ENCODE assay signal across 31 mouse cellular contexts in genomic region chr3:33312230-33312825, GRCm38 (mm10).
DNase-seq lines count a peak whose midpoint lies in the region; ATAC-seq and TF ChIP-seq lines count a peak whose summit lies in the region.
"Had no signal": no experiment of that assay in that cellular context is flagged by ENCODE, and none has a peak within 500 bp of the region (broad histone marks: within the 10 kb centered on the region; RNA-seq: fewer than 3 reads in every experiment).

No protein-coding gene starts in this region.

- H3K36me3 ChIP-seq in embryonic facial prominence, embryonic 14.5 days (ENCODE audit: control insufficient read depth, insufficient read depth, low read length): no peaks in the 10 kb centered on the region
- H3K36me3 ChIP-seq in embryonic facial prominence, embryonic 10.5 days (replicated peaks): no peaks in the 10 kb centered on the region
- no peaks in the 10 kb centered on the region for H3K36me3 ChIP-seq in hindbrain, embryonic 13.5 days
- no peaks in the 10 kb centered on the region for H3K36me3 ChIP-seq in hindbrain, embryonic 11.5 days (ENCODE audit: control insufficient read depth, insufficient read depth, low read length)
- H3K36me3 ChIP-seq in midbrain, embryonic 14.5 days (ENCODE audit: control insufficient read depth, insufficient read depth, low read length): no peaks in the 10 kb centered on the region
- no peaks in the 10 kb centered on the region for H3K36me3 ChIP-seq in midbrain, embryonic 15.5 days (replicated peaks)
- H3K36me3 ChIP-seq in forebrain, postnatal 0 days (ENCODE audit: insufficient read depth): no peaks in the 10 kb centered on the region
- H3K36me3 ChIP-seq: embryonic facial prominence, embryonic 13.5 days; limb, embryonic 13.5 days; lung, embryonic 15.5 days; midbrain, embryonic 10.5 days had no signal

- H3K27ac ChIP-seq in embryonic facial prominence, embryonic 14.5 days (replicated peaks; ENCODE audit: low read depth, low read length): no peak overlapping the region
- no peak overlapping the region for H3K27ac ChIP-seq in embryonic facial prominence, embryonic 10.5 days (replicated peaks)
- H3K27ac ChIP-seq in hindbrain, embryonic 13.5 days: no peak overlapping the region
- no peak overlapping the region for H3K27ac ChIP-seq in hindbrain, embryonic 11.5 days (ENCODE audit: low read depth, low read length)
- no peak overlapping the region for H3K27ac ChIP-seq in midbrain, embryonic 14.5 days (replicated peaks; ENCODE audit: low read depth, low read length)
- H3K27ac ChIP-seq in midbrain, embryonic 15.5 days: no peak overlapping the region
- H3K27ac ChIP-seq in forebrain, postnatal 0 days (ENCODE audit: low read depth, low read length): no peak overlapping the region
- H3K27ac ChIP-seq: embryonic facial prominence, embryonic 13.5 days; gastrocnemius, adult 2 months; hindbrain, embryonic 14.5 days; limb, embryonic 13.5 days; lung, embryonic 15.5 days; midbrain, embryonic 10.5 days; stomach, postnatal 0 days had no signal

- no peak overlapping the region for H3K9ac ChIP-seq in embryonic facial prominence, embryonic 14.5 days (ENCODE audit: low read depth, low read length)
- no peak overlapping the region for H3K9ac ChIP-seq in hindbrain, embryonic 13.5 days
- H3K9ac ChIP-seq in hindbrain, embryonic 11.5 days (ENCODE audit: low read depth, low read length): no peak overlapping the region
- H3K9ac ChIP-seq in midbrain, embryonic 14.5 days (replicated peaks; ENCODE audit: low read length): no peak overlapping the region
- H3K9ac ChIP-seq in midbrain, embryonic 15.5 days: no peak overlapping the region
- H3K9ac ChIP-seq in forebrain, postnatal 0 days: no peak overlapping the region
- H3K9ac ChIP-seq: embryonic facial prominence, embryonic 13.5 days; hindbrain, embryonic 14.5 days; limb, embryonic 13.5 days; lung, embryonic 15.5 days had no signal

- no peak for ATAC-seq in embryonic facial prominence, embryonic 14.5 days (ENCODE audit: low read depth)
- ATAC-seq in hindbrain, embryonic 13.5 days (ENCODE audit: low FRiP score): 0 out of 2 replicates have a peak, but pooled peaks have one; percentile 49
- no peak for ATAC-seq in hindbrain, embryonic 11.5 days (ENCODE audit: low FRiP score)
- ATAC-seq in midbrain, embryonic 14.5 days (ENCODE audit: low FRiP score, low TSS enrichment): 0 out of 2 replicates have a peak, but pooled peaks have one; percentile 8
- no peak for ATAC-seq in midbrain, embryonic 15.5 days (replicated peaks)
- ATAC-seq in forebrain, postnatal 0 days: peak; percentile 82
- ATAC-seq: activated CD4-positive, CD25-positive, alpha-beta regulatory T cell, adult 4 months; intestine, postnatal 0 days had no signal

- TF ChIP-seq CTCF in forebrain, postnatal 0 days (IDR thresholded peaks at IDR 0.05; ENCODE audit: low read depth): no peak

- no peak overlapping the region for H3K4me2 ChIP-seq in embryonic facial prominence, embryonic 14.5 days (ENCODE audit: low read depth, low read length)
- no peak overlapping the region for H3K4me2 ChIP-seq in hindbrain, embryonic 13.5 days
- no peak overlapping the region for H3K4me2 ChIP-seq in hindbrain, embryonic 11.5 days (replicated peaks; ENCODE audit: low read depth, low read length)
- H3K4me2 ChIP-seq in midbrain, embryonic 14.5 days (ENCODE audit: low read length): no peak overlapping the region
- H3K4me2 ChIP-seq in midbrain, embryonic 15.5 days: no peak overlapping the region
- H3K4me2 ChIP-seq in forebrain, postnatal 0 days (ENCODE audit: low read depth): no peak overlapping the region
- H3K4me2 ChIP-seq: embryonic facial prominence, embryonic 13.5 days; heart, embryonic 11.5 days; hindbrain, embryonic 14.5 days; limb, embryonic 13.5 days; liver, embryonic 11.5 days; lung, embryonic 15.5 days had no signal

- H3K9me3 ChIP-seq in embryonic facial prominence, embryonic 14.5 days (ENCODE audit: control insufficient read depth, low read length): no peaks in the 10 kb centered on the region
- H3K9me3 ChIP-seq in embryonic facial prominence, embryonic 10.5 days: no peaks in the 10 kb centered on the region
- H3K9me3 ChIP-seq in hindbrain, embryonic 13.5 days: no peaks in the 10 kb centered on the region
- H3K9me3 ChIP-seq in hindbrain, embryonic 11.5 days (ENCODE audit: control insufficient read depth, low read length): no peaks in the 10 kb centered on the region
- H3K9me3 ChIP-seq in midbrain, embryonic 14.5 days (ENCODE audit: control insufficient read depth, low read length): no peaks in the 10 kb centered on the region
- no peaks in the 10 kb centered on the region for H3K9me3 ChIP-seq in midbrain, embryonic 15.5 days
- no peaks in the 10 kb centered on the region for H3K9me3 ChIP-seq in forebrain, postnatal 0 days (ENCODE audit: low read length)
- H3K9me3 ChIP-seq: embryonic facial prominence, embryonic 13.5 days; limb, embryonic 13.5 days; lung, embryonic 15.5 days; midbrain, embryonic 10.5 days had no signal

- no peaks in the 10 kb centered on the region for H3K27me3 ChIP-seq in embryonic facial prominence, embryonic 14.5 days (replicated peaks; ENCODE audit: control insufficient read depth, insufficient read depth, low read length)
- no peaks in the 10 kb centered on the region for H3K27me3 ChIP-seq in embryonic facial prominence, embryonic 10.5 days (replicated peaks; ENCODE audit: low read depth, poor library complexity, severe bottlenecking)
- no peaks in the 10 kb centered on the region for H3K27me3 ChIP-seq in hindbrain, embryonic 13.5 days
- H3K27me3 ChIP-seq in hindbrain, embryonic 11.5 days (ENCODE audit: control insufficient read depth, insufficient read depth, low read length): no peaks in the 10 kb centered on the region
- no peaks in the 10 kb centered on the region for H3K27me3 ChIP-seq in midbrain, embryonic 14.5 days (ENCODE audit: control insufficient read depth, insufficient read depth, low read length)
- no peaks in the 10 kb centered on the region for H3K27me3 ChIP-seq in midbrain, embryonic 15.5 days (replicated peaks)
- no peaks in the 10 kb centered on the region for H3K27me3 ChIP-seq in forebrain, postnatal 0 days (ENCODE audit: insufficient read depth, low read length)
- H3K27me3 ChIP-seq: CH12.LX; embryonic facial prominence, embryonic 13.5 days; limb, embryonic 13.5 days; lung, embryonic 15.5 days had no signal

- H3K4me3 ChIP-seq in embryonic facial prominence, embryonic 14.5 days (ENCODE audit: low read depth, low read length): no peak overlapping the region
- no peak overlapping the region for H3K4me3 ChIP-seq in embryonic facial prominence, embryonic 10.5 days
- H3K4me3 ChIP-seq in hindbrain, embryonic 13.5 days: no peak overlapping the region
- no peak overlapping the region for H3K4me3 ChIP-seq in hindbrain, embryonic 11.5 days (ENCODE audit: low read depth, low read length)
- no peak overlapping the region for H3K4me3 ChIP-seq in midbrain, embryonic 14.5 days (replicated peaks; ENCODE audit: low read depth, low read length)
- H3K4me3 ChIP-seq in midbrain, embryonic 15.5 days: no peak overlapping the region
- no peak overlapping the region for H3K4me3 ChIP-seq in forebrain, postnatal 0 days (ENCODE audit: low read depth, low read length)
- H3K4me3 ChIP-seq: embryonic facial prominence, embryonic 13.5 days; erythroblast, embryonic 14.5 days; gastrocnemius, adult 2 months; limb, embryonic 13.5 days; lung, embryonic 15.5 days; midbrain, embryonic 10.5 days had no signal

- peak; percentile 29 for DNase-seq in embryonic facial prominence, embryonic 14.5 days (ENCODE audit: low spot score)
- DNase-seq in embryonic facial prominence, embryonic 10.5 days (ENCODE audit: low spot score): no peak
- no peak for DNase-seq in hindbrain, embryonic 11.5 days (ENCODE audit: low spot score)
- DNase-seq in midbrain, embryonic 14.5 days: no peak
- peak; percentile 26 for DNase-seq in forebrain, postnatal 0 days
- no peak for DNase-seq in urinary bladder, postnatal 10 days (ENCODE audit: low spot score)
- DNase-seq: adrenal gland, adult 8-10 months; cerebellum, adult 11-12 months; cerebellum, adult 9-11 months; embryo, embryonic 11 days; gastrocnemius, adult 2 months; gastrocnemius, postnatal 36 days; heart, adult 18-20 months; heart, postnatal 36 days; kidney, adult 9 months; kidney, postnatal 14 days; right cerebral cortex, postnatal 4 days had no signal

- no peaks in the 10 kb centered on the region for H3K4me1 ChIP-seq in embryonic facial prominence, embryonic 14.5 days (ENCODE audit: control insufficient read depth, insufficient read depth, low read length)
- H3K4me1 ChIP-seq in embryonic facial prominence, embryonic 10.5 days: no peaks in the 10 kb centered on the region
- no peaks in the 10 kb centered on the region for H3K4me1 ChIP-seq in hindbrain, embryonic 13.5 days (replicated peaks)
- H3K4me1 ChIP-seq in hindbrain, embryonic 11.5 days (replicated peaks; ENCODE audit: control insufficient read depth, insufficient read depth, low read length): no peaks in the 10 kb centered on the region
- H3K4me1 ChIP-seq in midbrain, embryonic 14.5 days (ENCODE audit: control insufficient read depth, insufficient read depth, low read length): no peaks in the 10 kb centered on the region
- H3K4me1 ChIP-seq in midbrain, embryonic 15.5 days: no peaks in the 10 kb centered on the region
- no peaks in the 10 kb centered on the region for H3K4me1 ChIP-seq in forebrain, postnatal 0 days (ENCODE audit: insufficient read depth)
- H3K4me1 ChIP-seq: embryonic facial prominence, embryonic 13.5 days; limb, embryonic 13.5 days; lung, embryonic 15.5 days; midbrain, embryonic 10.5 days had no signal

- 67% methylated on average over 3 of the region's 3 CpGs for WGBS in embryonic facial prominence, embryonic 14.5 days
- whole genome bisulfite sequencing in embryonic facial prominence, embryonic 10.5 days: 88% methylated on average over 3 of the region's 3 CpGs
- 80% methylated on average over 3 of the region's 3 CpGs for WGBS in hindbrain, embryonic 13.5 days
- WGBS in hindbrain, embryonic 11.5 days: 88% methylated on average over 3 of the region's 3 CpGs
- WGBS in midbrain, embryonic 14.5 days: 76% methylated on average over 3 of the region's 3 CpGs
- 76% methylated on average over 3 of the region's 3 CpGs for WGBS in midbrain, embryonic 15.5 days
- WGBS in forebrain, postnatal 0 days: 53% methylated on average over 3 of the region's 3 CpGs

Comparison
In these comparisons a context has a peak if more than half of its experiments do, and no peak if none do; other contexts are left out.
1. ATAC-seq: peak in hindbrain, embryonic 13.5 days (single experiment), midbrain, embryonic 14.5 days (single experiment) and forebrain, postnatal 0 days (single experiment); none in embryonic facial prominence, embryonic 14.5 days (single experiment), hindbrain, embryonic 11.5 days (single experiment) and midbrain, embryonic 15.5 days (single experiment).
2. DNase-seq: peak in embryonic facial prominence, embryonic 14.5 days (single experiment) and forebrain, postnatal 0 days (single experiment); none in embryonic facial prominence, embryonic 10.5 days (single experiment), hindbrain, embryonic 11.5 days (single experiment), midbrain, embryonic 14.5 days (single experiment) and urinary bladder, postnatal 10 days (single experiment).